In the genomic region with DNA sequence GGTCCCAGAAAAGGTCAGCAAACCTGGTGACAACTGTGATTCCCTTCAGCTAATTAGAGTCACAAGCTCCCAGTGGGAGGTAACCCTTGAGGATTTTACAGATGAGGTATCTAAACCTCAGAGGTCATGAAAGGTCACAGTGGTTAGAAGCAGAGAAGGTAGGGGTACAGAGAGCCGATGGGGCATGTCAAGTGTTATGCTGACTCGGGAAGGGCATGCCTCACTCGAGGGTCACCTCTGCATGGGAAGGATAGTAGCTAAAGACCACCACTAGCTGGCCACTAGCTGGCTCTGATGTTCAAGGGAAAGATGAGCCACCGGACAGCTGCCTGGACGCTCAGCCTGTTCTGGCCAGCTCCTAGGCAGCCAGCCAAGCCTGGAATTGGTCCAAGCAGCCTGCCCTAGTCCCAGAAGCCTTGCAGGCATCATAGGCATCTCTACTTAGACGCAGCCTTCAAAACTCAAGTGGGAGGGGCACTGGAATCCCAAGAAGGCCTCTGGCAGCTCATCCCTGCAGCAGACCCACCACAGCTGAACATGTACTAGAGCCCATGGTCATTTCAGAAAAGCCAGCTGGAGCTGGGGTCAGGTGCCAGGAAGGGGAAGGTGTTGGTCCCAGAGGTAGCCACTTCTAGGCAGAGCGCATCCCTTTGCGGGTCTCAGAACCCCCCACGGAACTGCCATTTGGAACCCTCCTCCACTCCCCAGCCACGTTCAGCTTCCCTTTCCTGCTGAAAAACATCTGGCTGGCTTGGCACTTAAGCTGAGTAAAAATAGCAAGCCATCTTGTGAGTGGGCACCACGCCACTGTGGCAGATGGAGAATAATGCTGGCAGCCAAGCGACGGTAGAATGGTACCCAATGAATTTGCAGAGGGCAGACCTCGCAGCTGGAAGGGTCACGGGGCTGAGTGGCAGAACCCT, we compare ENCODE assay signal across 9 mouse cellular contexts.
A peak's percentile ranks its signal among the peaks of the same experiment; 100 is the strongest.
DNase-seq lines count a peak whose midpoint lies in the region; ATAC-seq lines count a peak whose summit lies in the region.
"Had no signal": no experiment of that assay in that cellular context is flagged by ENCODE, and none has a peak within 500 bp of the region (broad histone marks: within the 10 kb centered on the region; RNA-seq: fewer than 3 reads in every experiment).

No protein-coding gene starts in this region.

- no peaks in the 10 kb centered on the region for H3K36me3 ChIP-seq in midbrain, embryonic 11.5 days (ENCODE audit: control insufficient read depth, insufficient read depth, low read length)
- H3K36me3 ChIP-seq in midbrain, embryonic 10.5 days, result no peaks in the 10 kb centered on the region
- H3K36me3 ChIP-seq in forebrain, embryonic 16.5 days (ENCODE audit: control insufficient read depth, insufficient read depth), result no peaks in the 10 kb centered on the region

- ATAC-seq in midbrain, embryonic 11.5 days (ENCODE audit: low FRiP score), result 0 out of 2 replicates have a peak, but pooled peaks have one; percentile 11
- ATAC-seq in forebrain, embryonic 16.5 days, result peak; percentile 84
- ATAC-seq in megakaryocyte progenitor cell, adult 5-6 weeks (replicated peaks; ENCODE audit: poor library complexity), result no peak

- no peaks in the 10 kb centered on the region for H3K27me3 ChIP-seq in midbrain, embryonic 11.5 days (ENCODE audit: control insufficient read depth, insufficient read depth, low read length)
- H3K27me3 ChIP-seq in midbrain, embryonic 10.5 days (ENCODE audit: low read depth, poor library complexity, severe bottlenecking), result peaks cover 75% of the 10 kb centered on the region
- H3K27me3 ChIP-seq in forebrain, embryonic 16.5 days (replicated peaks; ENCODE audit: control insufficient read depth, insufficient read depth, low read length), result no peaks in the 10 kb centered on the region
- H3K27me3 ChIP-seq: CH12.LX had no signal

- no peaks in the 10 kb centered on the region for H3K9me3 ChIP-seq in midbrain, embryonic 11.5 days (ENCODE audit: control insufficient read depth, low read length)
- H3K9me3 ChIP-seq in midbrain, embryonic 10.5 days (replicated peaks), result 0 out of 2 replicates have a peak, but pooled peaks cover 5% of the 10 kb centered on the region
- no peaks in the 10 kb centered on the region for H3K9me3 ChIP-seq in forebrain, embryonic 16.5 days (ENCODE audit: control insufficient read depth, low read length)

- H3K4me3 ChIP-seq in midbrain, embryonic 11.5 days (ENCODE audit: low read depth, low read length), result no peak overlapping the region
- no peak overlapping the region for H3K4me3 ChIP-seq in midbrain, embryonic 10.5 days
- no peak overlapping the region for H3K4me3 ChIP-seq in forebrain, embryonic 16.5 days (replicated peaks; ENCODE audit: low read length)

- H3K27ac ChIP-seq in midbrain, embryonic 11.5 days (ENCODE audit: low read depth, low read length), result no peak overlapping the region
- H3K27ac ChIP-seq in midbrain, embryonic 10.5 days (replicated peaks), result no peak overlapping the region
- peak overlapping the region; percentile 55 for H3K27ac ChIP-seq in forebrain, embryonic 16.5 days (ENCODE audit: low read length)

- no peak overlapping the region for H3K4me2 ChIP-seq in midbrain, embryonic 11.5 days
- no peak overlapping the region for H3K4me2 ChIP-seq in forebrain, embryonic 16.5 days (ENCODE audit: low read length)

- DNase-seq in midbrain, embryonic 11.5 days (ENCODE audit: low spot score, missing footprints), result no peak
- DNase-seq in midbrain, embryonic 10.5 days (ENCODE audit: low spot score), result no peak
- DNase-seq in heart, postnatal 10 days, result peak; percentile 89 to 90
- peak; percentile 87 to 91 for DNase-seq in kidney, postnatal 4 days
- peak; percentile 75 to 78 for DNase-seq in lung, adult 18-20 months
- peak; percentile 91 for DNase-seq in ovary, postnatal 36 days (ENCODE audit: low spot score)

- WGBS in midbrain, embryonic 11.5 days, result 54% methylated on average over 15 of the region's 15 CpGs
- 58% methylated on average over 15 of the region's 15 CpGs for WGBS in midbrain, embryonic 10.5 days
- WGBS in forebrain, embryonic 16.5 days, result 23% methylated on average over 15 of the region's 15 CpGs

- intact Hi-C loops in heart, postnatal 10 days (cut with DNase I), result loop anchor here (5.0 kb wide), 1 partner anchor 115 kb away; no protein-coding TSS in a partner anchor

- no peaks in the 10 kb centered on the region for H3K4me1 ChIP-seq in midbrain, embryonic 11.5 days (ENCODE audit: control insufficient read depth, insufficient read depth, low read length)
- H3K4me1 ChIP-seq in midbrain, embryonic 10.5 days, result peaks cover 18% of the 10 kb centered on the region
- H3K4me1 ChIP-seq in forebrain, embryonic 16.5 days (replicated peaks; ENCODE audit: control insufficient read depth, insufficient read depth, low read length), result peaks cover 18% of the 10 kb centered on the region

- H3K9ac ChIP-seq in midbrain, embryonic 11.5 days (ENCODE audit: low read length), result no peak overlapping the region
- no peak overlapping the region for H3K9ac ChIP-seq in forebrain, embryonic 16.5 days (replicated peaks; ENCODE audit: low read depth, low read length)

Comparison
In these comparisons a context has a peak if more than half of its experiments do, and no peak if none do; other contexts are left out.
1. DNase-seq: peak in heart, postnatal 10 days (2 of 2), kidney, postnatal 4 days (2 of 2), lung, adult 18-20 months (2 of 2) and ovary, postnatal 36 days (single experiment); none in midbrain, embryonic 11.5 days (single experiment) and midbrain, embryonic 10.5 days (single experiment).